Mouse (Mus musculus) kidney, postnatal 25 days (tissue): ENCODE measurements around the gene Ssbp4.

Experiments used
- DNase-seq, 2 experiments: peaks; one replicate each; pipeline ENCODE4 v3.0.0; 2021; ENCODE audit warnings: mixed read lengths in 2 of 2

Gene Ssbp4

DNA sequence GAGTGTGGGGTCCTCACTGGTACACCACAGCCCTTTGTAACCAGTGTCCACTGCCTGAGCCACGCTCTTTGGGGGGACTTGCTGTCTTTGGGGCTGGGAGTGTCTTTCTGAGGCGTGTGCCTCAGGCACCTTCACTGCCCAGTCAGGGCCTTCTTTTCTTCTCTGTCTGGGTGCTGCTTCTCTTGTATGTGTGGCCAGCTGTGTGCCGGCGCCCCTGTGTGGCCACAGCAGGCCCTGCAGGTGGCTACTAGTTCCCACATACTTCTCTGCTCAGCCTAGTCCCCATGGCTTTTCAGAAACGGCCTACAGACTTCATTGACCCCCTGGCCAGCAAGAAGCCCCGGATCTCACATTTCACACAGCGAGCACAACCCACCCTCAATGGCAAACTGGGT is 23.4 kb downstream of the Ssbp4 start:
- DNase-seq, result peak; percentile 71 to 74

DNA sequence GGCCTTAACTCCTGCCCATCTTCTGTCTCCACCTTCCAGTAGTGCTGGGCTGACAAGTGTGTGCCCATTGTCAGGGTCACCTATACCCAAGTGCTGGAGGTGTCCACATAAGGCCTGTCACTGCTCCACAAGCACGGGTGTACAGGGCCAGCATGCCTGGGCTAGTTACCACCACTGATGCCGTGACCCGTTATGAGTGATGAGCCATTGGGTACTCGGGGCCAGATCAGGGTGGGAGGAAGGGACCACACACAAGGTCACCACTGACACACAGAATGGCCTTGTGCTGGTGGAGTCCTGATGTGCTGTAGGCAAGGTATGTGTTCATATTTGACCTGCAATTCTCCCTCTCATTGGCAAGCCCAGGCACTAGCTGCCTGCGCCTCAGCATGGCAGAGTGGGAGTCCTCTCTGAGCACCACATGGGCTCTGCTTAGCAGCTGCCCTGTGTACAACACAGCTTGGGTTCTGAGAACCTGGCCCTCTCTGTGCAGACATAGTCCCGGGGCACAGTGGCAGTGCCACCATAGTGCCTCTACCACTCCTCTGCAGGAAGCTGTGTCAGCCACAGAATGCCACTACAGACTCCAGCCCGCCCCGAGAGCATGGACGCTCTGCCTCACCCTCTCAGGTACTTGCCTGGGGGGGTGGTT is 23.9 kb downstream of the Ssbp4 start:
- DNase-seq, result no peak

DNA sequence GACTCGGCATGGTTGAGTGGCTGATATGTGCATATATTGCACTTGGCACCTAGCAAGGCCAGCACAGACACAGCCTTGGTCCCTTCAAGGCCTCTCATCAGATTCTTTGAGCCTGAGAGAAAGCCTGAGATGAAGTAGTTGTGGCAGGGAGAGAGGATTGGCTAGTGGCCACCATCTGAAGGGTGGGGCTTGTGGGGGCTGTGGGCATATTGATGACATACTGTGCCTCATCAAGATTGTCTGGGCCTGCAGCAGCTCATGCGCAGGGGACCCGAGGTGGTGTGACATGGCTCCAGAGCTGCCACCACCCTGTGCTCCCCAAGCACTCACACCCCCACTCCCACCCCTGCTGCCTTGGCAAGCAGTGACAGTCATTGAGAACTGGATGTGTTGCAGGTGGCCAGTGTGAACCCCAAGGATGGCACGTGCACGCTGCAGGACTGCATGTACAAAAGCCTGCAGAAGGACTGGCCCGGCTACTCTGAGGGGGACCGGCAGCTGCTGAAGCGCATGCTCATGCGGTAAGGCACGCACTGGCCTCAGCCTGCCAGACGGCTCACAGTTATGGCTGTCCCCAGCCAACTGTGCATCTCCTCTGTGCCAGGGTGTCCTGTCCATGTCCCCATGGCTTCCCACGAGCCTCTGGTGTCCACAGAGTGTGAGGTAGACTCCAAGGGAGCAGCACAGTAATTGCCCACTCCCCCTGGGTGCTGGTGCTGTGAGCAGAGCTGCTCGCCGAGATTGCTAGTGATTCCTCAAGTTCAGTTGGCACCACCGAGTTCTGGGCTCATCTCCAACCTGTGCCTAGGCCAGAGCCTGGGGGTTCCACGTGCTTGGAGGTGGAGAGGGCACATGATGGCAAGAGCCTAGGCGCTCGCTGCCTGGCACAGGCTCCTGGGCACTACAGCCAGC is 24.9 kb downstream of the Ssbp4 start:
- no peak for DNase-seq

DNA sequence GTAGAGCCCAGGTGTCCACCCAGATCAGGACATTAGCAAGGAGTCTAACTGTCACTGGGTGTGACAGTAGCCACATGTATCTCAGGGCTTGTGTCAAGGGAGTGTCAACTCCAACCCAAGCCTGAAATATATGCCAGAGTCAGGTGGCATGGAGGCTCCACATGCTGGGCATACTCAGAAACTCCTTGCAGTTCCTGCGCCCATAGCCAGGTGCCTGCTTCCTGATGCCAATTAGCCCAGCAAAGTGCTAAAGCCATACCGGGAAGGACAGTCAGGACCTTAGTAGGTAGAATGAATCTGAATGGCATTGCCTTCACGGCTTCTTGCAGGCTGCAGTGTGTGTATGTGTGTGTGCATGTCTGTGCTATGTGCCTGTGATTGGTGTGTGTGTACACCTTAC is 31.5 kb downstream of the Ssbp4 start:
- DNase-seq, result no peak

DNA sequence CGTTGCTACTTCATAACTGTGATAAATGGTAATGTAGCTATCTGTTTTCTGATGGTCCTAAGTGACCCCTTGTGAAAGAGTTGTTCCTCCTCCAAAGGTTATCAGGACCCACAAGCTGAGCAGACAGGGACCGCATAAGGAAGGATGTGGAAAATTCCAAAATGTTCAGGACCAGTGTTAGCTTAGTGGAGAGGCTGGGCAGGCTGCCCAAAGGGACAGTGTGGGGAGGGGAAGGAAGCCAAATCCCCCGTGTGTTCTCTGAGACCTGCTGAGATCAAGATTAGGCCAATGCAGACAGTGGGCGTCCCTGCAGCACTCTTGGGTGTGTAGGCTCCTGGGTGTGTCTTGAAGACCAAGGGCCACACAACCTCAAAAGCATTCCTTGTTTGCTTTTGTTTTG is 33.8 kb downstream of the Ssbp4 start:
- peak; percentile 90 to 91 for DNase-seq

DNA sequence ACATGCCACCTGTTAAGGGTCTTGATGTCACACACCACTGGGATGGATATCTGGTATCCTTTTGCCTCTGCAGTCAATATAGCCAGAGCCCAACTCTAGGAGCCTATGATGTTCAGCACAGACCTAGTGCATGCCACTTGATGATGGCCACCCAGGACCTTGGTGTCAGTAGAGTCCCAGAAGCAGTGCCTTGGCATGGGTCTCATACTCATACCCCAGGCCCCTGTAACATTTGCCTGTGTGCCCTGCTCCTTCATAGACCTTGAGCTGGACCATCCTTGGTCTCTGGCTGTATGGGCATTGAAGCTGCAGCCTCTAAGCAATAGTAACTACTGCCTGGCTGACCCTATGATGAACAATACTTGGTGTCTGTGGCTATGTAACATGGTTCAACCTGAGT is 34.4 kb downstream of the Ssbp4 start:
- DNase-seq, result no peak

DNA sequence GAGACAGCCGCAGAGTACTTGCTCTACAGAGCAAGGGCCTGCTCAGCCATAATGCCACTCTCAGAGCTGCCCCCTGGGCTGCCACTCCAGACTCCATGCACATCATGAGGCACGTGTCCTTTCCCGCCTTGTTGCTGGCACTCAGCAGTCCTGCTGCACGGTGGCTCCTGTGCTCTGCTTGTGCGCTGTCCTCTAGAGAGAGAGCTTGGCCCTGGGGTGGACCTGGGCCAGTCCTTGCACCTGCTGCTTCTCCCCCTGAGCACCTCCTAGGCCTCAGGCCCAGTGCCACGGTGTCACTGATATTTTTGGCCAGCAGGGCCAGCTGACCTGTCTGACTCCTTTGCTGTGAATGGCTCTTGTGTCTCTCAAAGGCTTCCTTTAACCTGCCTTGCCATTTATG is 37.7 kb downstream of the Ssbp4 start:
- no peak for DNase-seq

DNA sequence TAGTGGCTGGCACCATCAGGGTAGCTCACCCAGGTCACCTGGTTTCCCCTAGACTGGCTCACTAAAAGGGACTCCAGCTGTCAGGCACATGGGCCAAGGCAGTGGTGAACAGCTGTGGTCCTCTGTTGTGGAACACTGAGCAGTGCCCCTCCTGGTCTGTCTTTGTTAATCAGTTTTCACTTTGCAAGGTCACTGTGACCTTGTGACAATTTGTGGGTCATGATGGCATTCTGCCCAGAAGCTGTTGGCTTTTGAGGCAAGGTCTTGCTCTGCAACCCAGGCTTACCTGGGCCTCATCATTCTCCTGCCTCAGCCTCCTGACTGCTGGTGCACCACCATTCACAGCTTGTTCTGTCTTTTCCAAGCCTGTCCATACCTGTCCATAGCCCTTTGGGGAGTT is 38.3 kb downstream of the Ssbp4 start:
- DNase-seq, result peak in 1 of 2 experiments; percentile 45

DNA sequence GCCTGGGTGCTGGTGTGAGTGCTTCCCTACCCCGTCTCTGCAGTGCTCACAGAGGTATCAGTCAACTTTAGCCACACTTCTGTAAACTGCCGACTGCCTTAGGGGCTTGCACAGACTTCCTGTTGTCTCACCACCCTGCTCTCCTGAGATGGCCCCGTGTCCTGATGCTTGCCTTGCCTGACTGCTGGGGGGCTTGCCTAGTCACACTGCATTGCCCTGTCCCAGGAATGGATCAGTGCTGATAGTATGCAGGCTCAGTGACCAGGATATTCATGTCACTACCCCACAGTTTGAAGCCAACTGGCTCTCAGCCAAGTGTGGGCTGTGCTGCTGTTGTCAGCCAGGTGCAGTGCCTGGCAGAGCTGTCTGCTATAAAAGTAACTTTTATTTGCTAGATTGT is 43.1 kb downstream of the Ssbp4 start:
- peak; percentile 77 to 82 for DNase-seq

DNA sequence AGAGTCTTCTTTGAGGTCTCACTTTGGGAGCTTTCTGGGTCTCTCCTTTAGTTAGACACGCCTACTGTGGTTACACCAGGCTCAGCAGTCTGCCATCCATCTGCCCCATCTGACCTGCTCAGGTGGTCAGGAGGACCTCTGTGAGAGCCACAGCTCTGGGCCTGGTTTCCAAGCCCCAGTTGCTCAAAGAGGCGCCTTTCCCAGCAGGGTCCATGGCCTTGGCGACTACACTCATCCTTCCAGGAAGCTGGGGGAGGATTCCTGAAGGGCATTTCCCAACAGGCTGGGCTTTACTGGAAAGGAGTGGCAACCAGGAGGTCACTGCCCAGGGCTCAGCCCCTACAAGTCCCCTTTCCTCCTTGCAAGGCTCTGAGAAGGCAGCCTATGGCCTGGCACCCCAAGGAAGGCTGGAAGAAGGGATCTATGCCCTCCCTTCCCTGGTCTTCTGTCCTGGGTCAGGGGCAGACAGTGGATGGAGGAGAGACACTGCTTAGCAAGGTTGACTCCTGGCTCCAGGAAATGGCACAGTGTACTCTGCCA is 43.9 kb downstream of the Ssbp4 start:
- no peak for DNase-seq

DNA sequence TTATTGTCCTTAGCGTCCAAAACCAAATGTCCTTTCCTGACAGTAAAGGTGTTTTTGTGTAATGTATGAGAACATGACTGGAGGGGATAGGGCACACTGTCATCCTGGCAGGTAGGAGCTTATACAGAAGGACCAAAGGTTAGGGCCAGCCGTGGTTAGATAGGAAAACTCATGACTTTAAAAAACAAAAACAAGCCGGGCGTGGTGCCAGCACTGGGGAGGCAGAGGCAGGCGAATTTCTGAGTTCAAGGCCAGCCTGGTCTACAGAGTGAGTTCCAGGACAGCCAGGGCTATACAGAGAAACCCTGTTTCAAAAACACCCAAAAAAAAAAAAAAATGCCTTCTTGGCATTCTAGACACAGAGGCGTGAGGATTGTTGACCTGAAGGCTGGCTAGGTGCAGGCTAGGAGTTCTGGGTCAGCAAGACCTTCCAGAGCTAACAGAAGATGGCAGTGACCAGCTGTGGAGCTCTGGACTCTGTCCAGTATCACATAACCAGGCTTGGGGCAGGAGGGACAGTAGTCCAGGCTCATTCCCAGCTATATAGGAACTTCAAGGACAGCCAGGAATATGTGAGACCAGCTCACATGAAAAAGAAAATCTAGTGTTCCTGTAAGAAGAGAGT is 44.8 kb downstream of the Ssbp4 start:
- no peak for DNase-seq

DNA sequence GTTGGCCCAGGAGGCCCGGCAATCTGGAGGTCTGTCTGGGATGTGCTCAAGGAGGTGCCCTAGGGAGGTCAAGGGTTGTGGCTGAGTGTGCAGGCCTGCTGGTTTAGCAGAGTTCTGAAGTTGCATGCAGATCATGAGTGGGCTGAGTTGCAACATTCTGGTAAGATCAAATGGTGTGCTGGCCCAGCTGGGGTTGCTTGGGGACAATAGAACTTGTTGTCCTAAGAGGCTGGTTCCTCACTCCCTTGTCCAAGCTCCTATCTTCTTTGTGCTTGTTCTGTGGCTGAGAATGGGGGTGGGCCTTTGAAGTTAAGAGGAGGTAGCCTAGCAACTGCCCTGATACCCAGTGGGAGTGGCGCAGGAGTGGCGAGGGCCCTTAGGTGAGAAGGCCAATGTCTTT is 45.9 kb downstream of the Ssbp4 start:
- DNase-seq, result no peak

DNA sequence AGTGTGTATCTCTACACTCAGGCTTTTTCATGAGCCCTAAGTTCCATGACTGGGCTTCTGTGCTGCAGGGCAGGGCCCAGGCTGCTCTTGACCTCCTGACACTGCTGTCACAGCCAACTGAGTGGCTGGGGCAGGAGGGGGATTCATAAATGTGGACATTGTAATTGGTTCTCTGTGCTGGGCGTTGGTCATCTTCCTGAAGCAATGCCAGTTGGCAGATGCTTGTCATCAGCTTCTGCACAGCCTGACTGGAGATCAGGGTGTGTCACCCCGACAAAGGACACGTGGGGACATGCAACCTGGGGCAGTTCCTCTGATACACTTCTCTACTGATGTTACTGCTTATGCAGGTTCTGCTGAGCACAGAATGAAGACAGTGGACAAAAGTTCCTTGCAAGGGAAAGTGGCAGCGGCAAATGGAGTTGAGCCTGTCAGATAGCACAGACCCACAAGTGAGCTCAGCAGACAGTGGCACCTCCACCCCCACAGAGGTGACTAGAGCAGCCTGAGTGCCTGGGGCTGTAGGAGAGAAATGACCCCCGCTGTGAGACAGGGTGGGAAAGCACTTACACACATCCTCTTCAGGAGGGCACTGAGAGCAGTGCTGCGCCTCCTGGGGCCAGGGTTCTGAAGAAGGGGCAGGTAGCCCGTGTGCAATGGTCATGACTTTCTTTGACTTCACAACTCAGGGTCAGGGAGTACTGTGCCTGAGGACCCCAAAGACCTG is 46.7 kb downstream of the Ssbp4 start:
- peak; percentile 55 to 80 for DNase-seq

DNA sequence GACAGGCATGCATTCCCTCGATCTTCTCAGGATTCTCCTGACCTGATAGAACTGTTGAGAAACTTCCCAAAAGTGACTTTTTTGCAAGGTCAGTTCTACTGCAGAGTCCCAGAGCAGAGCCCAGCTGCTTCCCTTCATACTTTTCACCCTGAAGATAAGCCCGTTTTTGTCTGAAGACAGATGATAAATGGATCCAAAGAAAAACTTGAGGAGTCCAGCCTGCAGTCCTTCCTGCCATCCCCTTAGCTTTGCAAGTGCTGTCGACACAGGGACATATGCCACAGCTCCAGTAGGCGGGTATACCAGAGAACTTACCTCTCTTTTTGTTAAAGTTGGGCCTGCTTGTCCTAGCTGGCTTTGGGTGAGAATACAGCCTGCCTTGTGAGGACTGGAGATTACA is 47.3 kb downstream of the Ssbp4 start:
- no peak for DNase-seq

DNA sequence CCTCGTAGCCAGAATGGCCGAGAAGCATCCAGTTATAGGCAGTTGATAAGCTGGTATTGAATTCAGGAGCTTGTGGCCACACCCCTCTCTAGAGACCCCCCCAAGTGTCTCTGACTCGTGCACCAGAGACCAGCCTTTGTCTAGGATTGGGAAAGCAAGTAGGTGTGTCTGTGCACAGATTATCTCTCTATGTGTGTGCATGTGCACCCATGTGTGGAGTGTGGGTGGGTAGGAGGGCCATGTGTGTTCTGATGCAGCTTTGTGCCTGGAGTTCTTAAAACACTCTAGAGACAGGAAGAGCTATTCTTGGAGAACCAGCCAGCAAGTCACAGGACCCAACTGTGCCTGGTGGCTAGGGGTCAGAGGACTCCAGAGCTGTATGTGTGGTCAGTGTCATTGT is 48.1 kb downstream of the Ssbp4 start:
- DNase-seq, result no peak

DNA sequence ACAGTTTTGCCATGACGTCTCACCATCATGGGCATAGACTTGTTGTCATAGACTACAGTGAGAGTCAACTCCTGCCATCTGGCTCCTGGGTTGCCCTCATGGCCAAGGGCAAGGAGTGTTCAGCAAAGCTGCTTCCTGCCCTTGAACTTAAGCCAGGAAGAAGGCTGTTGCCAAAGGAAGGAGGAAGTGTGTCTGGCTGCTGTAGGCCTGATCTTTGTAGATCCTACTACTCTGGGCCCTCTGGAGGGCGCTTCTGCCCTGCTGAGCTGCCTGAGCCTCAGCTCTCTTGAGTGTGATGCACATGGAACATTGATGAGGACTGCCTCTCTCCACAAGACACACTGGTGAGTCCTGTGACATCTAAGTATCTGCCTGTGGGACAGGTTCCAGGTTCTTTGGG is 48.6 kb downstream of the Ssbp4 start:
- peak; percentile 76 to 88 for DNase-seq

DNA sequence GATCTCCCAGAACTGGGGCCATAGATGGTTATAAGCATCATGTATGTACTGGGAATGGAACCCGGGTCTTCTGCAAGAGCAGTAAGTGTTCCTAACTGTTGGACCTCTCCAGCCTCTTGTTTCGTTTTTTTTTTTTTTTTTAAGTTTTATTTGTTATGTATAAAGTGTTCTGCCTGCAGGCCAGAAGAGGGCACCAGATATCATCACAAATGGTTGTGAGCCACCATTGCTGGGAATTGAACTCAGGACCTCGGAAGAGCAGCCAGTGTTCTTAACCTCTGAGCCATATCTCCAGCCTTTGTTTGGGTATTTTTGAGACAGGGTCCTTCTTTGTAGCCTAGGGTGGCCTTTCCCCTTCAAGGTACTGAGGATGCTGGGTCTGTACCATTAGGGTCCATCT is 49.7 kb downstream of the Ssbp4 start:
- DNase-seq, result no peak

DNA sequence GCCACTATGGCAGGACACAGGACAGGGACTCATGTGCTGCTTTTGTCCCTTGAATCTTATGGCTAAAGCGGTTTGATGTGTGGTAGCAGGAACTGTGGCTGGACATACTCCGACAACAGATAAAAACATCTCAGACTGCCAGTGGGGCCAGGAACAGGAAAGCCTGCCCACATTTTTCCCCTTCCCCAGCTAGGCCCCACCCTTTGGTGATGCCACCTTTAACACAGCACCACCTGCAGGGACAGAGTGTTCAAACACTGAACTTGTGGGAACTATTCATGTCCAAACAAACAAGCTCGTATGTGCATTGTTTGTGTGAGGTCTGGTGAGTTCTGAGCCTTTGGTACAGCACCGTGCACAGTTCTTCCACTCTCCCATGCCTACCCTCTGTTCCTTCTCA is 50.3 kb downstream of the Ssbp4 start:
- peak; percentile 33 to 55 for DNase-seq

DNA sequence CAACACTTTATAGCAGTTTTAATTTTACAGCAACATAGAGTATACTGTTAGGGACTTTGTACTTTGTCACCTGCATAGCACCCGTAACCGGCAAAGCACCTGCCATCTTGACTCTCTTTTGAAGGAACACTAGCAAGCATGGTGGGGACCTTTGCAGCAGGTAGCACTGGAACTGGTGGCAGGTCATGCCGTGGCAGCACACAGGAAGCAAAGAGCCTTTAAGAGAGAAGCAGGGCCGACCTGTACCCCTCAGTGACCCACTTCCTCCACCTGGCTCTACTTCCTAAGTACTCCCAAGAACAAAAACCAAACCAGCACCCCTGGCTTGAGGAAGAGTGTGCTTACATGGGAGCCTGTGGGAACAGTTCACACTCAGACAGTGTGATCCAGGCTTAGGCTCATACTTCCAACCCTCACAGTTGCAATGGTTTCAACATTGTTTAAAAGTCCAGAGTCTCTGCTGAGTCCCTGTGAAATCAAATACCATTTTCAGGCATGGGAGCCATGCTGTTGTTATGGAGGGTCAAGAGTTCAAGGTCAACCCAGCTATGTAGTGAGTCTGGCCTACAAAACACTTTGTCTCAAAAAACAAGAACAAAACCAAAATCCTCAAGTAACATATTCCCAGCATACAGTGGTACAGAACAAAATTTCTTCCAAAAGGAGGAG is 53.5 kb downstream of the Ssbp4 start:
- no peak for DNase-seq

DNA sequence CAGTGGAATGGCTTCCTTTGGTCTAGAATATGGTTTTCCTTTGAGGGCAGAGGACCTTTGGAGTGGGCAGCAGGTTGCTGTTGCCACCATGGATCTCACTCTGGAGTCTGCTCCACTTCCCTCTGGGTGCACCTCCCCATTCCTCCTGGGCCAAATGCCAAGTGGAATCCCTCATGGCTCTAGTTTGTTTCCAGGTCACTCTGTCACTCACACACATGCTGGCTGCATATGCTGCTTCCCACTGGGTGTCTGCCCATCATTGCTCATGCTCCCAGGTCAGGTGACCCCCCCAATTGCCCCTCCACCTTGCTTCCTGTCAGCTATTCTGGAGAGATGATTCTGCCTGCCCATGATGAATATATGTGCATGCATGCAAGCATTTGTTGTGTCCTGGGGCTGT is 54.9 kb downstream of the Ssbp4 start:
- peak; percentile 79 to 83 for DNase-seq

DNA sequence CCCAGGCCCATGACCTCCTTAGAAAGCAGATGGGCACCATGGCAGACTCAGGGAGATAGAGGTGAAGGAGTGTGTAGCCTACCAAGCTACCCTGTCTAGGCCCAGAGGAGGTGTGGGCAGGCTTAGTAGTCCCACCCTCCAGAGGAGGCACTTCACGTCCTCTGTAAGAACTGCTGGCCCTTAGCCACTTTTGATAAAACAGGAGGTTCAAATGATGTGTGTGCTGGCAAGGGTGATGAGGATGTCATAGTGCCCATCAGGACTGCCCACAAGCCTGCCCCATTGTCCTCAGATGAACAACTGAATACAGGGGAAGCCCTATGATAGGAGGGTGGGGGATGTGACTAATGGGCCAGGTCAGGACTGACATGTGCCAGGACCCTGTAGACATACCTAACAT is 55.8 kb downstream of the Ssbp4 start:
- DNase-seq, result no peak

DNA sequence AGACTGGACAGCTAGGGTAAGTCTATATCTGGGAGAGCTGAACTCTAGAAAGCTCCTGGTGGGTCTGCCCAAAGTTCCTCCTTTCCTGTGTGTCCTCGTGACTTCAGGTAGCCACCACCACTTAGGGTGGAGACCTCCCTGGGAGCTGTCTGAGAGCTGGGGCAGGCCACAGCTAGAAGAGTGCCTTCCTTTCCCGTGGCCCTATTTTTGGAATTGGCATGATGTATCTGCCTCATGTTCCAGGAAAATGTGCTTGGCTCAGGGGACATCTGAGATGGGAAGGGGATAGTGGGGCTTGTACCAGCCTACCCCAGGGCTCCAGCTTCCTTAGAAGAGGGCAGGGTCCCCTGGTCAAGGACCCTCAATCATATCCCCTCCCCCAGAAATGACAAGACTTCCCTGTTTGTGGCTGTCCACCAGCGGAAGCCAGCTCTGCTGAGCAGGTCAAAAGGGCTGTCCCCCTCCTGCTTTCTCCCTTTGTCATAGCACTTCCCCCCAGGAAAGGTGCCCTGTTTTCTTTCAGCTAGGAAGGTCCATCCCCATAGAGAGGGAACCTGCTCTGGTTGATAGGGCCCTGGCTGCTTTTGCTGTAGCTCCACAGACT is 57.0 kb downstream of the Ssbp4 start:
- no peak for DNase-seq
